Comparison of ENCODE assay signal across 8 mouse cellular contexts in genomic region chr6:48684319-48684718, GRCm38 (mm10). TPM values are rescaled to one million over a fixed set of nuclear protein-coding genes. Genes with fewer than 3 reads are reported as not detected.
DNase-seq lines count a peak whose midpoint lies in the region; ATAC-seq and TF ChIP-seq lines count a peak whose summit lies in the region.

Gene Gimap4 (plus strand): TSS chr6:48684549.

- peak within 1 kb of the TSS; percentile 40 to 73 for H3K27ac ChIP-seq in heart, embryonic 14.5 days (replicated peaks in 1 of 2; ENCODE audit: control insufficient read depth in 1 of 2, insufficient read depth in 1 of 2, low read depth in 2 of 2, low read length in 2 of 2)
- no peak within 1 kb of the TSS for H3K27ac ChIP-seq in liver, embryonic 13.5 days
- no peak within 1 kb of the TSS for H3K27ac ChIP-seq in layer of hippocampus, adult 2 months

- no peak for ATAC-seq in activated CD4-positive, CD25-positive, alpha-beta regulatory T cell, adult 4 months
- no peak for ATAC-seq in heart, embryonic 14.5 days (ENCODE audit: insufficient number of reproducible peaks, insufficient read depth, low FRiP score, low read depth)
- no peak for ATAC-seq in liver, embryonic 13.5 days (ENCODE audit: low read depth)

- H3K27me3 ChIP-seq in heart, embryonic 14.5 days (ENCODE audit: control insufficient read depth, insufficient read depth, low read length), result no peaks in the 10 kb centered on the region
- H3K27me3 ChIP-seq in liver, embryonic 13.5 days, result no peaks in the 10 kb centered on the region

- peak within 1 kb of the TSS in 1 of 2 experiments; percentile 13; a peak in 2 of 4 replicates for H3K4me3 ChIP-seq in heart, embryonic 14.5 days (ENCODE audit: control insufficient read depth in 1 of 2, insufficient read depth in 1 of 2, low read depth in 1 of 2, low read length in 2 of 2)
- no peak within 1 kb of the TSS for H3K4me3 ChIP-seq in liver, embryonic 13.5 days (replicated peaks)
- no peak within 1 kb of the TSS for H3K4me3 ChIP-seq in layer of hippocampus, adult 2 months

- WGBS in heart, embryonic 14.5 days, result 45% methylated on average over 5 of the region's 5 CpGs
- 37% methylated on average over 5 of the region's 5 CpGs for WGBS in liver, embryonic 13.5 days (ENCODE audit: insufficient replicate concordance)

- peak within 1 kb of the TSS; percentile 15 for H3K4me2 ChIP-seq in heart, embryonic 14.5 days (ENCODE audit: low read length)
- H3K4me2 ChIP-seq in liver, embryonic 13.5 days, result no peak within 1 kb of the TSS

- intact Hi-C loops in gastrocnemius, postnatal 14 days (cut with DNase I; ENCODE audit: low total_unique reads), result no loop called here

- H3K9me3 ChIP-seq in heart, embryonic 14.5 days (ENCODE audit: control insufficient read depth, low read length), result no peaks in the 10 kb centered on the region
- no peaks in the 10 kb centered on the region for H3K9me3 ChIP-seq in liver, embryonic 13.5 days (replicated peaks)

- TF ChIP-seq CTCF in layer of hippocampus, adult 2 months (conservative IDR thresholded peaks at IDR 0.05), result no peak

- DNase-seq in gastrocnemius, postnatal 14 days, result no peak
- no peak for DNase-seq in gastrocnemius, adult 18-20 months (ENCODE audit: low spot score)
- no peak for DNase-seq in liver, embryonic 13.5 days
- no peak for DNase-seq in layer of hippocampus, adult 9-10 months (ENCODE audit: low spot score)
- DNase-seq in layer of hippocampus, adult 2 months (ENCODE audit: low spot score in 2 of 2), result no peak
- no peak for DNase-seq in right cerebral cortex, adult 2 months (ENCODE audit: low spot score in 2 of 2)

- peak within 1 kb of the TSS; percentile 41; the same call in 1 of the 2 replicates for H3K9ac ChIP-seq in heart, embryonic 14.5 days (ENCODE audit: low read length)
- H3K9ac ChIP-seq in liver, embryonic 13.5 days, result no peak within 1 kb of the TSS

- no peaks in the 10 kb centered on the region for H3K36me3 ChIP-seq in heart, embryonic 14.5 days (ENCODE audit: control insufficient read depth, insufficient read depth, low read length)
- no peaks in the 10 kb centered on the region for H3K36me3 ChIP-seq in liver, embryonic 13.5 days

- H3K4me1 ChIP-seq in heart, embryonic 14.5 days (ENCODE audit: control insufficient read depth in 2 of 2, insufficient read depth in 2 of 2, low read length in 2 of 2), result peaks cover 0 to 2% of the 10 kb centered on the region in 2 experiments; a peak in 1 of 4 replicates
- H3K4me1 ChIP-seq in liver, embryonic 13.5 days (replicated peaks), result no peaks in the 10 kb centered on the region; the same call in 1 of the 2 replicates

RNA-seq across cellular contexts. Expression of gene Gimap4, which starts in this region (rescaled TPM):
- total RNA-seq in gastrocnemius, postnatal 14 days (2021), result 10 to 100 TPM; 10.7 to 12.5 TPM
- total RNA-seq in gastrocnemius, adult 18-20 months (2021), result 1 to 10 TPM; 2.4 to 5.8 TPM
- polyA plus RNA-seq in activated CD4-positive, CD25-positive, alpha-beta regulatory T cell, adult 4 months (2017; shearing (Covaris generic)), result 1,000 to 10,000 TPM; 1,705 to 1,816 TPM
- polyA plus RNA-seq in heart, embryonic 14.5 days (2014; fragmentation: Nextera tagmentation; extraction: Ambion mirVana), result 20.7 and 25.2 TPM in 2 replicates
- 11.6 and 12.3 TPM in 2 replicates for polyA plus RNA-seq in liver, embryonic 13.5 days (2015; fragmentation: Nextera tagmentation; extraction: Ambion mirVana)
- not detected for total RNA-seq in layer of hippocampus, adult 2 months (2021)

Comparison
In these comparisons a context has a peak if more than half of its experiments do, and no peak if none do; other contexts are left out.
1. RNA of gene Gimap4 (polyA plus RNA-seq): 1,705 to 1,816 TPM in activated CD4-positive, CD25-positive, alpha-beta regulatory T cell, adult 4 months; 20.7 to 25.2 TPM in heart, embryonic 14.5 days and 11.6 to 12.3 TPM in liver, embryonic 13.5 days; every median in the first group is over 10 times any median in the second.
2. H3K27ac ChIP-seq: peak in heart, embryonic 14.5 days (2 of 2); none in liver, embryonic 13.5 days (single experiment) and layer of hippocampus, adult 2 months (single experiment).